Mouse (Mus musculus): Measurements from ENCODE around the gene Nav3. TPM values are rescaled to one million over a fixed set of nuclear protein-coding genes. Genes with fewer than 3 reads are reported as not detected.

The Nav3 gene
- polyA plus RNA-seq, 1 experiment from 2014 or later = 0.07 TPM

GRCm38 (mm10) chr10:109905649-109906412, 550.2 kb downstream of the Nav3 start:
- ATAC-seq (ENCODE audit: low read depth) = no peak

GRCm38 (mm10) chr10:109904841-109905240, 551.2 kb downstream of the Nav3 start:
- H3K4me2 ChIP-seq (ENCODE audit: low read depth, low read length) = no peak overlapping the region
- H3K4me1 ChIP-seq (ENCODE audit: control insufficient read depth, low read depth, low read length) = no peaks in the 10 kb centered on the region
- WGBS (ENCODE audit: insufficient replicate concordance) = 72% methylated on average over 1 of the region's 1 CpGs
- H3K27me3 ChIP-seq (ENCODE audit: control insufficient read depth, insufficient read depth, low read depth, low read length) = no peaks in the 10 kb centered on the region
- no peak overlapping the region for H3K4me3 ChIP-seq (ENCODE audit: low read depth, low read length)
- no peak overlapping the region for H3K27ac ChIP-seq (ENCODE audit: low read length)
- H3K9me3 ChIP-seq (replicated peaks; ENCODE audit: control insufficient read depth, low read length) = no peaks in the 10 kb centered on the region
- ATAC-seq (ENCODE audit: low read depth) = no peak
- H3K36me3 ChIP-seq (ENCODE audit: control insufficient read depth, insufficient read depth) = no peaks in the 10 kb centered on the region
- no peak overlapping the region for H3K9ac ChIP-seq (ENCODE audit: low read depth, low read length)

More at GRCm38 (mm10) chr10:109905649-109906412, 550.2 kb downstream of the Nav3 start:
- Histone ChIP-seq H3K9ac (ENCODE audit: low read depth, low read length) (no peak overlapping the region), H3K27ac (ENCODE audit: low read length) (no peak overlapping the region), H3K9me3 (replicated peaks; ENCODE audit: control insufficient read depth, low read length) (no peaks in the 10 kb centered on the region), H3K4me3 (ENCODE audit: low read depth, low read length) (no peak overlapping the region), H3K36me3 (ENCODE audit: control insufficient read depth, insufficient read depth) (no peaks in the 10 kb centered on the region), H3K4me1 (ENCODE audit: control insufficient read depth, low read depth, low read length) (no peaks in the 10 kb centered on the region), H3K4me2 (ENCODE audit: low read depth, low read length) (no peak overlapping the region), H3K27me3 (ENCODE audit: control insufficient read depth, insufficient read depth, low read depth, low read length) (no peaks in the 10 kb centered on the region)
- 33% methylated on average over 9 of the region's 9 CpGs for WGBS (ENCODE audit: insufficient replicate concordance)

GRCm38 (mm10) chr10:109903701-109904555, 552.1 kb downstream of the Nav3 start:
- Histone ChIP-seq H3K9ac (ENCODE audit: low read depth, low read length) (no peak overlapping the region), H3K4me1 (ENCODE audit: control insufficient read depth, low read depth, low read length) (no peaks in the 10 kb centered on the region), H3K4me2 (ENCODE audit: low read depth, low read length) (no peak overlapping the region), H3K36me3 (ENCODE audit: control insufficient read depth, insufficient read depth) (no peaks in the 10 kb centered on the region), H3K9me3 (replicated peaks; ENCODE audit: control insufficient read depth, low read length) (no peaks in the 10 kb centered on the region), H3K4me3 (ENCODE audit: low read depth, low read length) (no peak overlapping the region), H3K27me3 (ENCODE audit: control insufficient read depth, insufficient read depth, low read depth, low read length) (no peaks in the 10 kb centered on the region), H3K27ac (ENCODE audit: low read length) (no peak overlapping the region)
- WGBS (ENCODE audit: insufficient replicate concordance) = 51% methylated on average over 17 of the region's 17 CpGs
- ATAC-seq (ENCODE audit: low read depth) = no peak

- no peaks in the 10 kb centered on the region for H3K27me3 ChIP-seq (ENCODE audit: control insufficient read depth, insufficient read depth, low read depth, low read length)
- WGBS (ENCODE audit: insufficient replicate concordance) = 61% methylated on average over 4 of the region's 4 CpGs
Measured at GRCm38 (mm10) chr10:109903241-109903640, 552.8 kb downstream of the Nav3 start.

GRCm38 (mm10) chr10:109889171-109889475, 566.9 kb downstream of the Nav3 start:
- Histone ChIP-seq H3K9ac (ENCODE audit: low read depth, low read length) (no peak overlapping the region), H3K9me3 (replicated peaks; ENCODE audit: control insufficient read depth, low read length) (no peaks in the 10 kb centered on the region), H3K27ac (ENCODE audit: low read length) (no peak overlapping the region), H3K4me1 (ENCODE audit: control insufficient read depth, low read depth, low read length) (no peaks in the 10 kb centered on the region), H3K4me2 (ENCODE audit: low read depth, low read length) (no peak overlapping the region), H3K36me3 (ENCODE audit: control insufficient read depth, insufficient read depth) (no peaks in the 10 kb centered on the region), H3K4me3 (ENCODE audit: low read depth, low read length) (no peak overlapping the region), H3K27me3 (ENCODE audit: control insufficient read depth, insufficient read depth, low read depth, low read length) (no peaks in the 10 kb centered on the region)
- 85% methylated on average over 3 of the region's 3 CpGs for WGBS (ENCODE audit: insufficient replicate concordance)
- no peak for ATAC-seq (ENCODE audit: low read depth)

More at GRCm38 (mm10) chr10:109903241-109903640, 552.8 kb downstream of the Nav3 start:
- Histone ChIP-seq H3K9me3 (replicated peaks; ENCODE audit: control insufficient read depth, low read length) (no peaks in the 10 kb centered on the region), H3K36me3 (ENCODE audit: control insufficient read depth, insufficient read depth) (no peaks in the 10 kb centered on the region), H3K4me1 (ENCODE audit: control insufficient read depth, low read depth, low read length) (no peaks in the 10 kb centered on the region), H3K9ac (ENCODE audit: low read depth, low read length) (no peak overlapping the region), H3K27ac (ENCODE audit: low read length) (no peak overlapping the region), H3K4me3 (ENCODE audit: low read depth, low read length) (no peak overlapping the region), H3K4me2 (ENCODE audit: low read depth, low read length) (no peak overlapping the region)
- no peak for ATAC-seq (ENCODE audit: low read depth)

GRCm38 (mm10) chr10:109888355-109889170, 567.4 kb downstream of the Nav3 start:
- no peak overlapping the region for H3K4me3 ChIP-seq (ENCODE audit: low read depth, low read length)
- 59% methylated on average over 11 of the region's 11 CpGs for WGBS (ENCODE audit: insufficient replicate concordance)
- ATAC-seq (ENCODE audit: low read depth) = no peak

GRCm38 (mm10) chr10:109887160-109887559, 568.8 kb downstream of the Nav3 start:
- no peak overlapping the region for H3K4me3 ChIP-seq (ENCODE audit: low read depth, low read length)
- H3K4me1 ChIP-seq (ENCODE audit: control insufficient read depth, low read depth, low read length) = no peaks in the 10 kb centered on the region
- H3K9ac ChIP-seq (ENCODE audit: low read depth, low read length) = no peak overlapping the region
- no peaks in the 10 kb centered on the region for H3K36me3 ChIP-seq (ENCODE audit: control insufficient read depth, insufficient read depth)
- WGBS (ENCODE audit: insufficient replicate concordance) = 40% methylated on average over 3 of the region's 3 CpGs
- H3K27me3 ChIP-seq (ENCODE audit: control insufficient read depth, insufficient read depth, low read depth, low read length) = no peaks in the 10 kb centered on the region
- no peak overlapping the region for H3K27ac ChIP-seq (ENCODE audit: low read length)
- H3K9me3 ChIP-seq (replicated peaks; ENCODE audit: control insufficient read depth, low read length) = no peaks in the 10 kb centered on the region
- no peak overlapping the region for H3K4me2 ChIP-seq (ENCODE audit: low read depth, low read length)
- no peak for ATAC-seq (ENCODE audit: low read depth)

More at GRCm38 (mm10) chr10:109888355-109889170, 567.4 kb downstream of the Nav3 start:
- no peak overlapping the region for H3K4me2 ChIP-seq (ENCODE audit: low read depth, low read length)
- no peaks in the 10 kb centered on the region for H3K27me3 ChIP-seq (ENCODE audit: control insufficient read depth, insufficient read depth, low read depth, low read length)
- no peaks in the 10 kb centered on the region for H3K4me1 ChIP-seq (ENCODE audit: control insufficient read depth, low read depth, low read length)
- H3K9ac ChIP-seq (ENCODE audit: low read depth, low read length) = no peak overlapping the region
- H3K36me3 ChIP-seq (ENCODE audit: control insufficient read depth, insufficient read depth) = no peaks in the 10 kb centered on the region
- H3K9me3 ChIP-seq (replicated peaks; ENCODE audit: control insufficient read depth, low read length) = no peaks in the 10 kb centered on the region
- no peak overlapping the region for H3K27ac ChIP-seq (ENCODE audit: low read length)

GRCm38 (mm10) chr10:109876107-109876506, 579.9 kb downstream of the Nav3 start:
- H3K4me3 ChIP-seq (ENCODE audit: low read depth, low read length) = no peak overlapping the region
- no peaks in the 10 kb centered on the region for H3K27me3 ChIP-seq (ENCODE audit: control insufficient read depth, insufficient read depth, low read depth, low read length)
- no peak overlapping the region for H3K4me2 ChIP-seq (ENCODE audit: low read depth, low read length)
- no peaks in the 10 kb centered on the region for H3K9me3 ChIP-seq (replicated peaks; ENCODE audit: control insufficient read depth, low read length)
- no peak for ATAC-seq (ENCODE audit: low read depth)
- H3K36me3 ChIP-seq (ENCODE audit: control insufficient read depth, insufficient read depth) = no peaks in the 10 kb centered on the region
- H3K9ac ChIP-seq (ENCODE audit: low read depth, low read length) = no peak overlapping the region
- H3K4me1 ChIP-seq (ENCODE audit: control insufficient read depth, low read depth, low read length) = no peaks in the 10 kb centered on the region
- 64% methylated on average over 4 of the region's 4 CpGs for WGBS (ENCODE audit: insufficient replicate concordance)
- H3K27ac ChIP-seq (ENCODE audit: low read length) = no peak overlapping the region

Data from liver, embryonic 16.5 days (tissue).